In the genomic region with DNA sequence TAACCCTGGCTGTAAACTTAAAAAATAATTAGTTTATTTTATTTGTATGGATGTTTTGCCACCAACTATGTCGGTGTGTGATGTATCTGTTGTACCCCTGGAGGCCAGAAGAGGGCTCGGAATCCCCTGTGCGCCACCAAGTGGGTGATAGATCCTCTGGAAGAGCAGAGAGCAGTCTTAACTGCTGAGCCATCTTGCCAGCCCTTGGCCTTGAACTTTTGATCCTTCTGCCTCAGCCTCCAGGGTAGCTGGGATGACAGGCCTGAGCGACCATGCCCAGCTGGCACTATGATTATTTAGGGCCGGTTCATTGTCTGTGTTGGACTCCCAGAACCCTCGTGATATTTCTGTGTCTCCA, we compare ENCODE assay signal across 9 mouse cellular contexts. TPM values are rescaled to one million over a fixed set of nuclear protein-coding genes. Genes with fewer than 3 reads are reported as not detected.
DNase-seq lines count a peak whose midpoint lies in the region; ATAC-seq and TF ChIP-seq lines count a peak whose summit lies in the region.
"Had no signal": no experiment of that assay in that cellular context is flagged by ENCODE, and none has a peak within 500 bp of the region (broad histone marks: within the 10 kb centered on the region; RNA-seq: fewer than 3 reads in every experiment).

No protein-coding gene starts in this region.

- TF ChIP-seq CTCF in C2C12 (IDR thresholded peaks at IDR 0.05; ENCODE audit: control insufficient read depth, insufficient read depth, insufficient read length), result peak; percentile 62
- peak; percentile 80 for TF ChIP-seq CTCF in lung, adult 2 months (IDR thresholded peaks at IDR 0.05; ENCODE audit: insufficient read depth, low read length)

- no peaks in the 10 kb centered on the region for H3K9me3 ChIP-seq in intestine, embryonic 16.5 days (ENCODE audit: control insufficient read depth, low read length)
- no peaks in the 10 kb centered on the region for H3K9me3 ChIP-seq in neural tube, embryonic 14.5 days (ENCODE audit: control insufficient read depth, low read length)

- peaks cover 13% of the 10 kb centered on the region for H3K4me1 ChIP-seq in intestine, embryonic 16.5 days (ENCODE audit: control insufficient read depth, insufficient read depth, low read length)
- no peaks in the 10 kb centered on the region for H3K4me1 ChIP-seq in lung, adult 2 months (ENCODE audit: control insufficient read depth, insufficient read depth, low read length)
- H3K4me1 ChIP-seq in neural tube, embryonic 14.5 days (ENCODE audit: control insufficient read depth, insufficient read depth, low read length), result no peaks in the 10 kb centered on the region; the same call in 1 of the 2 replicates

- peak; percentile 79 for ATAC-seq in intestine, embryonic 16.5 days
- peak; percentile 48 for ATAC-seq in neural tube, embryonic 14.5 days (ENCODE audit: low read depth)

- H3K79me3 ChIP-seq in C2C12 (ENCODE audit: low read depth), result peaks cover 2% of the 10 kb centered on the region

- H3K4me2 ChIP-seq in intestine, embryonic 16.5 days (ENCODE audit: low read depth, low read length), result peak overlapping the region; percentile 59
- peak overlapping the region; percentile 46; the same call in 1 of the 2 replicates for H3K4me2 ChIP-seq in neural tube, embryonic 14.5 days (ENCODE audit: low read depth, low read length)

- peak overlapping the region; percentile 100 for H3K27ac ChIP-seq in intestine, embryonic 16.5 days (ENCODE audit: low read length)
- no peak overlapping the region for H3K27ac ChIP-seq in neural tube, embryonic 14.5 days (ENCODE audit: low read depth, low read length)

- WGBS in intestine, embryonic 16.5 days, result 14% methylated on average over 6 of the region's 6 CpGs
- 18% methylated on average over 6 of the region's 6 CpGs for WGBS in lung, adult 2 months
- WGBS in neural tube, embryonic 14.5 days, result 26% methylated on average over 6 of the region's 6 CpGs

- peaks cover 8% of the 10 kb centered on the region for H3K79me2 ChIP-seq in C2C12 (ENCODE audit: control insufficient read depth, insufficient read depth)

- intact Hi-C loops in gastrocnemius, postnatal 14 days (cut with DNase I; ENCODE audit: low total_unique reads), result no loop called here

- 0 out of 2 replicates have a peak overlapping the region, but pooled peaks have one; percentile 23 for H3K9ac ChIP-seq in intestine, embryonic 16.5 days (ENCODE audit: low read depth, low read length)
- H3K9ac ChIP-seq in neural tube, embryonic 14.5 days (replicated peaks; ENCODE audit: low read depth, low read length), result no peak overlapping the region

- peak; percentile 76 for DNase-seq in T-cell, adult 2 months (ENCODE audit: low spot score)
- peak; percentile 50 to 74 for DNase-seq in cerebellum, postnatal 25 days
- peak; percentile 63 for DNase-seq in gastrocnemius, postnatal 14 days
- peak; percentile 51 for DNase-seq in lung, adult 2 months
- DNase-seq in urinary bladder, postnatal 36 days (ENCODE audit: low spot score in 2 of 2), result peak; percentile 33 to 60

- no peak overlapping the region for H3ac ChIP-seq in C2C12 (ENCODE audit: control insufficient read depth, insufficient read length, low read depth)

- TF ChIP-seq POLR2A in lung, adult 2 months (IDR thresholded peaks at IDR 0.05; ENCODE audit: borderline replicate concordance, extremely low read depth, low read depth, low read length), result no peak

- no peaks in the 10 kb centered on the region for H3K36me3 ChIP-seq in C2C12 (ENCODE audit: control insufficient read depth, insufficient read depth)
- no peaks in the 10 kb centered on the region for H3K36me3 ChIP-seq in intestine, embryonic 16.5 days (ENCODE audit: control insufficient read depth, insufficient read depth, low read length)
- H3K36me3 ChIP-seq in neural tube, embryonic 14.5 days (ENCODE audit: control insufficient read depth, insufficient read depth, low read length), result no peaks in the 10 kb centered on the region

- H3K27me3 ChIP-seq in C2C12 (ENCODE audit: control insufficient read depth, insufficient read depth, insufficient read length), result no peaks in the 10 kb centered on the region
- H3K27me3 ChIP-seq in intestine, embryonic 16.5 days (replicated peaks; ENCODE audit: control insufficient read depth, insufficient read depth, low read length), result no peaks in the 10 kb centered on the region
- H3K27me3 ChIP-seq in neural tube, embryonic 14.5 days (ENCODE audit: control insufficient read depth, insufficient read depth, low read length), result no peaks in the 10 kb centered on the region

- peak overlapping the region; percentile 24 for H3K4me3 ChIP-seq in C2C12 (ENCODE audit: insufficient read depth, poor library complexity, severe bottlenecking)
- peak overlapping the region; percentile 69 for H3K4me3 ChIP-seq in intestine, embryonic 16.5 days (ENCODE audit: low read length)
- no peak overlapping the region for H3K4me3 ChIP-seq in lung, adult 2 months (replicated peaks; ENCODE audit: extremely low read depth, low read depth, low read length)
- H3K4me3 ChIP-seq in neural tube, embryonic 14.5 days (ENCODE audit: low read depth, low read length), result no peak overlapping the region

TF ChIP-seq in C2C12, 6 proteins besides CTCF, POLR2A, EP300 and RAD21:
- TF ChIP-seq MAX (IDR thresholded peaks at IDR 0.05) (no peak), FOSL1 (IDR thresholded peaks at IDR 0.05; ENCODE audit: insufficient read depth, low read length, poor library complexity, severe bottlenecking) (no peak), USF1 (IDR thresholded peaks at IDR 0.05; ENCODE audit: low read depth) (no peak), CEBPB (IDR thresholded peaks at IDR 0.05; ENCODE audit: low read depth) (no peak), MYOG (IDR thresholded peaks at IDR 0.05; ENCODE audit: control insufficient read depth, extremely low read depth, insufficient read length) (no peak), MYOD1 (IDR thresholded peaks at IDR 0.05; ENCODE audit: control insufficient read depth, insufficient read length, low read depth) (no peak)

RNA-seq across cellular contexts. Expression of gene Prx, which starts 9.5 kb away (rescaled TPM):
- polyA plus RNA-seq in C2C12 (2012; fragmentation: generic; extraction: Trizol), result 5.3 TPM
- total RNA-seq in gastrocnemius, postnatal 14 days (2021), result 10 to 100 TPM; 11.2 to 48.8 TPM
- polyA plus RNA-seq in intestine, embryonic 16.5 days (2015; fragmentation: Nextera tagmentation; extraction: Ambion mirVana), result 2.2 and 2.6 TPM in 2 replicates
- polyA plus RNA-seq in lung, adult 2 months (2012; rRNA removed), result 62.0 and 67.4 TPM in 2 replicates
- 0.43 and 1.1 TPM in 2 replicates for polyA plus RNA-seq in neural tube, embryonic 14.5 days (2014; fragmentation: Nextera tagmentation; extraction: Ambion mirVana)

RNA-seq across cellular contexts. Expression of gene Hipk4, which starts 14.4 kb away (rescaled TPM):
- polyA plus RNA-seq in C2C12 (2012; fragmentation: generic; extraction: Trizol), result 0.70 TPM
- under 1 TPM; 0.16 to 0.22 TPM for total RNA-seq in gastrocnemius, postnatal 14 days (2021)
- 0.26 and 0.49 TPM in 2 replicates for polyA plus RNA-seq in intestine, embryonic 16.5 days (2015; fragmentation: Nextera tagmentation; extraction: Ambion mirVana)
- 1.3 and 1.8 TPM in 2 replicates for polyA plus RNA-seq in lung, adult 2 months (2012; rRNA removed)
- 1.2 and 2.1 TPM in 2 replicates for polyA plus RNA-seq in neural tube, embryonic 14.5 days (2014; fragmentation: Nextera tagmentation; extraction: Ambion mirVana)
- total RNA-seq: layer of hippocampus, adult 18-20 months had no signal

RNA-seq across cellular contexts. Expression of gene Sertad1, which starts 21.9 kb away (rescaled TPM):
- polyA plus RNA-seq in C2C12 (2012; fragmentation: generic; extraction: Trizol), result 87.3 TPM
- total RNA-seq in gastrocnemius, postnatal 14 days (2021), result 10 to 100 TPM in 1 of 2 experiments, 1 to 10 TPM in 1; 8.7 to 10.1 TPM
- 40.9 and 43.4 TPM in 2 replicates for polyA plus RNA-seq in intestine, embryonic 16.5 days (2015; fragmentation: Nextera tagmentation; extraction: Ambion mirVana)
- 50.7 and 56.1 TPM in 2 replicates for polyA plus RNA-seq in lung, adult 2 months (2012; rRNA removed)
- 6.1 and 10.7 TPM in 2 replicates for polyA plus RNA-seq in neural tube, embryonic 14.5 days (2014; fragmentation: Nextera tagmentation; extraction: Ambion mirVana)

RNA-seq across cellular contexts. Expression of gene Sertad3, which starts 35.1 kb away (rescaled TPM):
- polyA plus RNA-seq in C2C12 (2012; fragmentation: generic; extraction: Trizol), result 12.5 TPM
- 10 to 100 TPM in 1 of 2 experiments, 1 to 10 TPM in 1; 9.0 to 10.0 TPM for total RNA-seq in gastrocnemius, postnatal 14 days (2021)
- 27.4 and 28.6 TPM in 2 replicates for polyA plus RNA-seq in intestine, embryonic 16.5 days (2015; fragmentation: Nextera tagmentation; extraction: Ambion mirVana)
- 10.2 and 10.5 TPM in 2 replicates for polyA plus RNA-seq in lung, adult 2 months (2012; rRNA removed)
- 5.7 and 10.0 TPM in 2 replicates for polyA plus RNA-seq in neural tube, embryonic 14.5 days (2014; fragmentation: Nextera tagmentation; extraction: Ambion mirVana)

RNA-seq across cellular contexts. Expression of gene Pld3, which starts 44.4 kb away (rescaled TPM):
- polyA plus RNA-seq in C2C12 (2012; fragmentation: generic; extraction: Trizol), result 60.5 TPM
- 10 to 100 TPM; 23.1 to 27.8 TPM for total RNA-seq in gastrocnemius, postnatal 14 days (2021)
- polyA plus RNA-seq in intestine, embryonic 16.5 days (2015; fragmentation: Nextera tagmentation; extraction: Ambion mirVana), result 65.6 and 73.0 TPM in 2 replicates
- polyA plus RNA-seq in lung, adult 2 months (2012; rRNA removed), result 180 and 201 TPM in 2 replicates
- polyA plus RNA-seq in neural tube, embryonic 14.5 days (2014; fragmentation: Nextera tagmentation; extraction: Ambion mirVana), result 148 and 168 TPM in 2 replicates

Comparison
In these comparisons a context has a peak if more than half of its experiments do, and no peak if none do; other contexts are left out.
1. H3K4me3 ChIP-seq: peak in C2C12 (single experiment) and intestine, embryonic 16.5 days (single experiment); none in lung, adult 2 months (single experiment) and neural tube, embryonic 14.5 days (single experiment).
2. RNA of gene Prx, which starts 9.5 kb away (polyA plus RNA-seq): 62.0 to 67.4 TPM in lung, adult 2 months; 5.3 TPM in C2C12 (single experiment), 2.2 to 2.6 TPM in intestine, embryonic 16.5 days and 0.43 to 1.1 TPM in neural tube, embryonic 14.5 days; every median in the first group is over 10 times any median in the second.
3. Peak in every context shown above with its lines, with median percentiles within 50 percentile points of each other: DNase-seq.